Mouse (Mus musculus) Patski (cell line): Measurements from ENCODE around the gene Rhox3c. TPM values are rescaled to one million over a fixed set of nuclear protein-coding genes. Genes with fewer than 3 reads are reported as not detected.
"Not testable (repeated sequence)": the region's sequence is repeated elsewhere in the genome, so short reads cannot be mapped to it uniquely, and the experiment has no call there.

Experiments
- ATAC-seq: fragments of 100-300 bp; one replicate; pipeline ENCODE4 v1.8.0; 2021
- CTCF ChIA-PET: fragments of 350-600 bp; sonication (Branson Sonifier 250); formaldehyde crosslinking; loops from one replicate; lab custom pipeline; 2022; ENCODE audit warnings: inconsistent platforms; lab: Charles Lee
- POLR2A ChIA-PET: fragments of 350-600 bp; sonication (Branson Sonifier 250); formaldehyde crosslinking; loops from one replicate; lab custom pipeline; 2022; ENCODE audit warnings: antibody characterized with exemption, inconsistent platforms; lab: Charles Lee
- DNase-seq: peaks from one replicate; pipeline ENCODE4 v3.0.0-alpha.2; 2011; ENCODE audit warnings: low read depth, low spot score
- H3K27me3 ChIP-seq: fragments of 371-371 bp; one replicate; pipeline ENCODE4 v1.5.1; 2021
- in situ Hi-C: fragments of 300-500 bp; cut with MboI; formaldehyde crosslinking; loops from 3 replicates; pipeline ENCODE4 v1.11.1; 2018; ENCODE audit warnings: low pct_unique_long_range_greater_than_20kb, mixed read lengths
- polyA plus RNA-seq: library from polyadenylated mRNA; unstranded; gene quantifications from one replicate; pipeline ENCODE4 v1.2.3, GENCODE M21; 2021

Gene Rhox3c
- polyA plus RNA-seq, result not detected

DNA sequence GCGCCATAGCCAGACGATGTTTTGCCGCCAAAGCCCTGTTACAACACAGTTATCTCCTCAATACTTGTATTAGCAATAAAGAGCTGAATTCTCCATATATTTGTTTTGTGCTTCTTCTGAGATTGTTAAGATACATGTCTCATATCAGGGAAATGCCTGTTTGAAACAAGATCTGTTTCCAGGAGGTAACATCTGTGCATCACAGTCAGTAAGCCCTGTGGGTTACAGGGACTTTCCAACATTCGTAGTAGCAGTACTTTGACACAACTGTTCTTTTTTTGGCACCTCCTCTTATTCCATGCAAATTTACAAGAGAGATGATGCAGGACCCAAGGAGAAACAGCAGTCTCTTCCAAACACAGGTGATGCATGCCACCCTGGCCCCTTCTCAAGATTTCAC lies at the start of gene Rhox3c:
Gene Rhox3c (plus strand): TSS at position 301 of the 400 bp plus-strand sequence.
- ATAC-seq, CTCF ChIA-PET, H3K27me3 ChIP-seq, in situ Hi-C loops, DNase-seq, POLR2A ChIA-PET: not testable (repeated sequence)

DNA sequence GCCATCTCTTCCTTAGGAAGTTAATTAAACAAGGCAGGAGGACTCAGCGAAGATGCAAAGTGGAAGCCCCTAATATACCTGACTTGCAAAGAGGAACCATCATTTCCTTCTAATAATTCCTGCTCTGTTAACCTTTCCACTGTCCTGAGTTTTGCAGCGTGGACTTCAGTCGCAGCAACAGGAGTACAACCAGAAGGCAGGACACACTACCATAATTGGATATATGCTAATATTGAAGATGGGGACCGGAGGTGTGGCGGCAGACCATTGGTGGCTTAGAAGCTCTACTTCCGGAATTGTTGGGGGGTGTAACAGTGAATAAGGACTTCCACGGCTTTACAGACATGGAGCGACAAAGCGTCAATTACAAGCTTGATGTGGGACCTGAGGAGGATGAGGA lies 46.6 kb upstream of the Rhox3c start, which contains the start of gene Rhox2b:
Gene Rhox2b (plus strand): TSS at position 301 of the 400 bp plus-strand sequence.
- ATAC-seq, POLR2A ChIA-PET, in situ Hi-C loops, CTCF ChIA-PET, H3K27me3 ChIP-seq, DNase-seq: not testable (repeated sequence)

DNA sequence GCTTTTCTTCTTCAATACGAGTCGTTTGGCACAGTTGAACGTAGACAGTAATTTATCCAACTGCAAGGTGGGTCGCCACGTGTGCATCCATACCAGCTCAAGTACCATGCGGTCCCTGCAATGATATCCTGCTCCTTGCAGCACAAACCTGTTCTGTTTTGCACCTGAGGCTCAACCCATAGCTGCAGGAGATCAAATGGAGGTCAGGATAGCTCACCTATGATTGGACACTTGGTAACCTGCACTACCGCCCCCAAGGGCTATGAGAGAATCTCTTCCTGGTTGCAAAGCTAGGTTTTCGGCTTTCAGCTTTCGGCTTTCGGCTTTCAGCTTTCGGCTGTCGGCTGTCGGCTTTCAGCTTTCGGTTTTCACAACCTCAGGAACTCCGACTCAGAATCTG lies 26.2 kb upstream of the Rhox3c start, which contains the start of gene Rhox4b:
Gene Rhox4b (plus strand): TSS at position 301 of the 400 bp plus-strand sequence.
- ATAC-seq, in situ Hi-C loops, DNase-seq, POLR2A ChIA-PET, CTCF ChIA-PET, H3K27me3 ChIP-seq: not testable (repeated sequence)

DNA sequence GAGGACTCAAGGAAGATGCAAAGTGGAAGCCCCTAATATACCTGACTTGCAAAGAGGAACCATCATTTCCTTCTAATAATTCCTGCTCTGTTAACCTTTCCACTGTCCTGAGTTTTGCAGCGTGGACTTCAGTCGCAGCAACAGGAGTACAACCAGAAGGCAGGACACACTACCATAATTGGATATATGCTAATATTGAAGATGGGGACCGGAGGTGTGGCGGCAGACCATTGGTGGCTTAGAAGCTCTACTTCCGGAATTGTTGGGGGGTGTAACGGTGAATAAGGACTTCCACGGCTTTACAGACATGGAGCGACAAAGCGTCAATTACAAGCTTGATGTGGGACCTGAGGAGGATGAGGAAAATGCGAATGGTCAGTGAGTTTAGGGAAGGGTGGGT lies 5.0 kb upstream of the Rhox3c start, which contains the start of gene Rhox2c:
Gene Rhox2c (plus strand): TSS at position 301 of the 400 bp plus-strand sequence.
- CTCF ChIA-PET, DNase-seq, in situ Hi-C loops, H3K27me3 ChIP-seq, POLR2A ChIA-PET, ATAC-seq: not testable (repeated sequence)

DNA sequence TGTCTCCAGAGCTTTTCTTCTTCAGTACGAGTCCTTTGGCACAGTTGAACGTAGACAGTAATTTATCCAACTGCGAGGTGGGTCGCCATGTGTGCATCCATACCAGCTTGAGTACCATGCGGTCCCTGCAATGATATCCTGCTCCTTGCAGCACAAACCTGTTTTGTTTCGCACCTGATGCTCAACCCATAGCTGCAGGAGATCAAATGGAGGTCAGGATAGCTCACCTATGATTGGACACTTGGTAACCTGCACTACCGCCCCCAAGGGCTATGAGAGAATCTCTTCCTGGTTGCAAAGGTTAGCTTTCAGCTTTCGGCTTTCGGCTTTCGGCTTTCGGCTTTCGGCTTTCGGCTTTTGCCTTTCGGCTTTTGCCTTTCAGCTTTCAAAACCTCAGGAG lies 21.7 kb downstream of the Rhox3c start, which contains the start of gene Rhox4c:
Gene Rhox4c (plus strand): TSS at position 301 of the 400 bp plus-strand sequence.
- H3K27me3 ChIP-seq, DNase-seq, in situ Hi-C loops, POLR2A ChIA-PET, ATAC-seq, CTCF ChIA-PET: not testable (repeated sequence)

DNA sequence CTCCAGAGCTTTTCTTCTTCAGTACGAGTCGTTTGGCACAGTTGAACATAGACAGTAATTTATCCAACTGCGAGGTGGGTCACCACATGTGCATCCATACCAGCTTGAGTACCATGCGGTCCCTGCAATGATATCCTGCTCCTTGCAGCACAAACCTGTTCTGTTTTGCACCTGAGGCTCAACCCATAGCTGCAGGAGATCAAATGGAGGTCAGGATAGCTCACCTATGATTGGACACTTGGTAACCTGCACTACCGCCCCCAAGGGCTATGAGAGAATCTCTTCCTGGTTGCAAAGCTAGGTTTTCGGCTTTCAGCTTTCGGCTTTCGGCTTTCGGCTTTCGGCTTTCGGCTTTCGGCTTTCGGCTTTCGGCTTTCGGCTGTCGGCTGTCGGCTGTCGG lies 55.7 kb downstream of the Rhox3c start, which contains the start of gene Rhox4d:
Gene Rhox4d (plus strand): TSS at position 301 of the 400 bp plus-strand sequence.
- in situ Hi-C loops, DNase-seq: not testable (repeated sequence)

More for the DNA sequence above, 55.7 kb downstream of the Rhox3c start, which contains the start of gene Rhox4d:
- CTCF ChIA-PET, ATAC-seq, POLR2A ChIA-PET, H3K27me3 ChIP-seq: not testable (repeated sequence)

Other genes with a start within 250 kb of the Rhox3c start
- gene Gm9, start 247.5 kb upstream of the Rhox3c start, polyA plus RNA-seq, result not detected
- not detected for gene Rhox1, start 236.3 kb upstream of the Rhox3c start, polyA plus RNA-seq
- not detected for gene Rhox2a, start 213.6 kb upstream of the Rhox3c start, polyA plus RNA-seq
- gene Rhox3a, start 208.7 kb upstream of the Rhox3c start, polyA plus RNA-seq, result not detected
- not detected for gene Rhox4a, start 193.2 kb upstream of the Rhox3c start, polyA plus RNA-seq
- gene Rhox3a2, start 78.6 kb upstream of the Rhox3c start, polyA plus RNA-seq, result not detected
- gene Rhox4a2, start 67.7 kb upstream of the Rhox3c start, polyA plus RNA-seq, result not detected
- not detected for gene Rhox2b, start 46.5 kb upstream of the Rhox3c start, polyA plus RNA-seq
- not detected for gene Rhox4b, start 26.1 kb upstream of the Rhox3c start, polyA plus RNA-seq
- not detected for gene Rhox2c, start 4.9 kb upstream of the Rhox3c start, polyA plus RNA-seq
- gene Rhox4c, start 21.8 kb downstream of the Rhox3c start, polyA plus RNA-seq, result not detected
- gene Rhox2d, start 34.8 kb downstream of the Rhox3c start, polyA plus RNA-seq, result not detected
- not detected for gene Rhox4d, start 55.8 kb downstream of the Rhox3c start, polyA plus RNA-seq
- gene Rhox2e, start 71.9 kb downstream of the Rhox3c start, polyA plus RNA-seq, result not detected
- gene Rhox3e, start 83.4 kb downstream of the Rhox3c start, polyA plus RNA-seq, result not detected
- gene Rhox4e, start 98.8 kb downstream of the Rhox3c start, polyA plus RNA-seq, result not detected
- gene Rhox2f, start 112.8 kb downstream of the Rhox3c start, polyA plus RNA-seq, result not detected
- gene Rhox3f, start 122.4 kb downstream of the Rhox3c start, polyA plus RNA-seq, result not detected
- gene Rhox4f, start 149.1 kb downstream of the Rhox3c start, polyA plus RNA-seq, result not detected
- not detected for gene Rhox3g, start 170.0 kb downstream of the Rhox3c start, polyA plus RNA-seq
- gene Rhox2g, start 184.9 kb downstream of the Rhox3c start, polyA plus RNA-seq, result not detected
- not detected for gene Rhox4g, start 192.7 kb downstream of the Rhox3c start, polyA plus RNA-seq
- not detected for gene Rhox3h, start 210.2 kb downstream of the Rhox3c start, polyA plus RNA-seq
- gene Rhox2h, start 214.7 kb downstream of the Rhox3c start, polyA plus RNA-seq, result not detected